Mouse (Mus musculus) liver, adult 2 months (tissue): ENCODE measurements around the gene Kif19a.

ENCODE experiments used
- CTCF ChIP-seq: fragments of 200-500 bp; IDR thresholded peaks from 2 replicates; pipeline ENCODE4 v1.5.1; 2011; ENCODE audit warnings: low read depth, low read length, control low read depth
- POLR2A ChIP-seq: fragments of 200-500 bp; IDR thresholded peaks from 2 replicates; pipeline ENCODE4 v1.6.1; 2011; ENCODE audit warnings: low read length, control low read depth; ENCODE audit not compliant: insufficient read depth; ENCODE audit errors: extremely low read depth

DNA sequence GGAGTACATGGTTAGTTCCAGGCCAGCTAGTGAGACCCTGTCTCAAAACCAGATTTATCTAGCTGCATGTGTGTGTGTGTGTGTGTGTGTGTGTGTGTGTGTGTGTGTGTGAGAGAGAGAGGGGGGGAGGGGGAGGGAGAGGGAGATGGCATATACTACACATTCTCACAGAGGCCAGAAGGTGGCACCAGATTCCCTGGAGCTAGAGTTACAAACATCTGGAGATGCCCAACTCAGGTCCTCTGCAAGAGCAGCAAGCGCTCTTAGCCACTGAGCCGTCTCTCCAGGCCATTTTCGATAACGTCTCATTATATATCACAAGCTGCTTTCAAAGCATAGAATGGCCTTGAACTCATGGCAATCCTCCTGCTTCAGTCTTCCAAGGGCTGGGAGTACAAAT lies 33.5 kb upstream of the Kif19a start:
- TF ChIP-seq CTCF (no peak), POLR2A (no peak)
